Mouse (Mus musculus): ENCODE measurements around the gene Prm3. TPM values are rescaled to one million over a fixed set of nuclear protein-coding genes. Genes with fewer than 3 reads are reported as not detected.
"Not testable (repeated sequence)": the region's sequence is repeated elsewhere in the genome, so short reads cannot be mapped to it uniquely, and the experiment has no call there.

Prm3 gene
- total RNA-seq, 2 experiments from 2014 or later, result not detected

DNA sequence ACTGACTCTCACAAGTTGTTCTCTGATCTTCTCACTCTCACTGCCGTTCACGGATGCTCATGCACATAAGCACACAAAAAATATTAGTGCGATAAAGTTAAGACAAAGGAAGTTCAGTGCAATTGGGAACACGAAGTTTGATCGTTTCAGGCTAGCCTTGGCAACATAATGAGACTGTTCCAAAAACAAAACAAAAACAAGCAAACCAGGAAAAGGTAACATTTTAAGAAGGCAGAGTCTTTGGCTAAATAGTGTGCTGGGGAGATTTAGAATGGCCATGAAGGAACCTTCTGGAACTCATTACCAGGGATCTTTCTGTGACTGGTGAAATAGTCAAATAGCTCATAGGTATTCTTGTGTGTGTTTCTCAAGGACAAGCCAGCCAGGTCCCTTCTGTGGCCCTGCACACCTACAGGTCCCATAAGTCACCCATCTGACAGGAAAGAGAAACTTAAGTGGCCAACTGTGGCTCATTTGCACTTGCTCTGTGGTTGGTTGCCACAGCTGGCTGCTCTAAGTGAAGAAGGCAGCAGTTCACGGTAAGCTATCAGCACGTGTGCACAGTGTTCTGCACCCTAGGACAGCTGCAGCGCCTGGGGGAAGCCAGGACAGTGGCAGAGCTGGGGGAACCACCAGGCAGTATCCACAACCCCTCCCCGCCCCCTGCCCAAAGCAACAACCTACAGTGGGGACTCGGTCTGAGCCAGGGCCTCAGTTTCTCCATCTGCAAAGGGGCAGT is 15.2 kb upstream of the Prm3 start, which contains the start of gene Prm1:
Gene Prm1, minus strand, starts transcription at position 51 of the 739 bp plus-strand sequence.
- DNase-seq, result no peak
- intact Hi-C loops (cut with DNase I), result no loop called here

DNA sequence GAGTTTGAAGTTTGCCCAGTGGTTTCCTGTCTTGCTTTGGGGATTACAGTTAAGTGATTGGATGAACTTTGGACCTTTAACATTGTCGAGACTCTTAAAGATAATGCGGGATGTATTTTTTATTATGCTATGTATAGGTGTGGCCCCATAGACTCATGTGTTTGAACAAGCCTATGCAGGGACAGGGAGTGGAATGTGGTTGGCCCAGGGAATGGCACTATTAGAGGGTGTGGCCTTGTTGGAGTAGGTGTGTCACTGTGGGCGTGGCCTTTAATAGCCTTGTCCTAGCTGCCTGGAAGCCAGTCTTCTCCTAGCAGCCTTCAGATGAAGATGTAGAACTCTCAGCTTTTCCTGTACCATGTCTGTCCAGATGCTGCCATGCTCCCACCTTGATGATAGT is 11.7 kb upstream of the Prm3 start:
- intact Hi-C loops (cut with DNase I); DNase-seq: not testable (repeated sequence)

GRCm38 (mm10) chr16:10796034-10796433 is 5.3 kb upstream of the Prm3 start, which contains the start of gene Prm2:
TSS of gene Prm2 (minus strand) at chr16:10796134.
- intact Hi-C loops (cut with DNase I), result no loop called here
- DNase-seq, result no peak

DNA sequence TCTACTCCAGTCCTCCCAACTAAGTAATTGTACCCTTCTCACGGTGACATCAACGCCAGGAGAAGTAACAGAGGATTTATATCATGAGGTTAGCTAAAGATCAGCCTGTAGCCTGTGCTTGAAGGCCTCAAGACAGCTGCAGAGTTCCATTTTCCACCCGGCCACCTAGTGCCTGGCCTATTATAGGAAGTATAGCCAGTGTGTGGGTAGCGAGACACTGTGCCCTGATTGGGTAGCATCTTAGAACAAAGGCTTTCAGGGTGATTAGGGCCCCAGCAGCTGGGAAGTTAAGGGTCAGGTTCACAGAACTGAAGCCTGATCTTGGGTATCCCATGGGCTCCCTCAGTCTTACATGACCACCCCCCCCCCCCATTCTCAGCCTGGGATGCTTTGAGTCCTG is 1.8 kb downstream of the Prm3 start:
- DNase-seq, result no peak
- intact Hi-C loops (cut with DNase I), result loop anchor here (5.0 to 10.0 kb wide), 2 partner anchors 124 to 217 kb away; no protein-coding TSS in a partner anchor

DNA sequence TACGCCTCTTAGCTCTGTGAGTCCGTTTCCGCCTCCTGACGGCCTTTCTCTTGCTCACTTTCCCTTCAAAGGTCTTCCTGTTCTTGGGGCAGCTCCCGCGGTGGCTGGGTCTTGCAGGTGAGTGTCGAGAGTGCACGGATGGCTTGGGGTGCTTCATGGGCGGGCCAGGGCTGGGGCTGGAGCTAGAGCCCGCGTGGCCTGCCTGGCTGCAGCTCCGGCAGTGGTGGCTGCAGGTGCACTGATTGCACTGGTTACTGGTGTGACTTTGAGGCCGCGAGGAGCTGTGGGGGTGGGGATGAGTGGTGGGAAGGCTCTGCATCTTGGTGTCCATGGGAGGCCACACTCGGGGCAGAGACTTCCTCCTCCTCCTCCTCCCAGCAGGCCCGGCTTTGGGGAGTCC is 2.4 kb downstream of the Prm3 start, which contains the start of gene Tnp2:
Gene Tnp2, minus strand, starts transcription at position 390 of the 400 bp plus-strand sequence.
- DNase-seq, result no peak
- intact Hi-C loops (cut with DNase I), result loop anchor here (5.0 to 10.0 kb wide), 2 partner anchors 123 to 216 kb away; no protein-coding TSS in a partner anchor

- intact Hi-C loops (cut with DNase I), result loop anchor here (5.0 to 10.0 kb wide), 2 partner anchors 123 to 215 kb away; no protein-coding TSS in a partner anchor
- no peak for DNase-seq
Measured at GRCm38 (mm10) chr16:10787548-10788058, 3.1 kb downstream of the Prm3 start.

DNA sequence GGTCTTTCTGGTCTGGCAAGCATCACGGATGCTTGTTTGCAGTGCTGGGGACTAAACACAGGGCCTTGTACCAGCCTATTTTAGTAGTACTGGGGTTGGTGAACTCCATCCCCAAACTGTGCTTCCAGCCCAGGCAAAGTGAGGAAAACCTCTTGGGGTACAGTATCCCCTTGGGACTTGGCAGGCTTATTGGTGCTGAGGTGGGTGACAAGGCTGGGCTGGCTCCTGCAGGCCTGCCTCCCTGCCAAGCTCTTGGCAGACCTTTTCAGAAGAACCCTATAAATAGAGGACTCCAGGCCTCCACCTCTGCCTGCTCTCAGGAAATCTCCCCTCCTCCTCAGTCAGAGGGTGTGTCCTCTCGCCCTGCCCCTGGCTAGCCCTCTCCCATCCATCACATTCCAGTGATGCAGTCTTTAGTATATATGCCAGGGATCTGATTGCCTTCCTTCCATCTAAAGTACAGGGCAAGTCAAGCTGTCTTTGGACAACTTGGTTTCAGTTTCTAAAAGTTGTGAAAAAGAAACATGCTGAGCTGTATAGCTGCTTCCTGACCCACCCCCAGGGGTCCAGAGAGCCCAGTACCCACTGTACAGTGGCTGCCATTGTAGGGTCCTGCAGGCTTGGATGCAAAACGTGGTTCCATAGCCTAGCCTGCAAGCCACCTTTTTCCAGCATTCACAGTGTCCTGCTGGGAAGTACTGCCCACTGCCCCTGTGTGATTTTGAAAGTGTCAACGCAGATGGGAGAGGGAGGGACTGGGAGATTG is 3.7 kb downstream of the Prm3 start:
- no peak for DNase-seq
- intact Hi-C loops (cut with DNase I), result loop anchor here (5.0 to 10.0 kb wide), 2 partner anchors 122 to 215 kb away; no protein-coding TSS in a partner anchor

DNA sequence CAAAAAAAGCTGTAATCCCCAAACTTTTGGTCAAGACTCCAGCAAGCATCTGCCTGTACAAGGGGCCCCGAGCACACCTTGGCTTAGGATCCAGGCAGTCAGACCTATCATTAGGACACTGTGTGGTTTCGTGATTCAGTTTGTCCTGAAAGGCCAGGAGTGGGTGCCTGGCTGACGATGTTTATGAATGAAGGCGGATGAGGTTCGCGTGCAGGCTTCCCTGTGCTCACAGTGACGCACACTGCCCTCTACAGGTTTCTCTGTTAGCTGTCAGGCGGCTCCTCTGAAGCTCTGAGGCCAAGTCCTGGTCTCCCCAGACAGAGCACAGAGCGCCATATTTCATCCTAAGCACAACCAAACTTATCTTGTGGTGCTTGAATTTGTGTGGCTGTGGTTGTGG is 4.4 kb downstream of the Prm3 start:
- DNase-seq, result peak; percentile 85
- intact Hi-C loops (cut with DNase I), result loop anchor here (5.0 to 10.0 kb wide), 2 partner anchors 121 to 214 kb away; no protein-coding TSS in a partner anchor

DNA sequence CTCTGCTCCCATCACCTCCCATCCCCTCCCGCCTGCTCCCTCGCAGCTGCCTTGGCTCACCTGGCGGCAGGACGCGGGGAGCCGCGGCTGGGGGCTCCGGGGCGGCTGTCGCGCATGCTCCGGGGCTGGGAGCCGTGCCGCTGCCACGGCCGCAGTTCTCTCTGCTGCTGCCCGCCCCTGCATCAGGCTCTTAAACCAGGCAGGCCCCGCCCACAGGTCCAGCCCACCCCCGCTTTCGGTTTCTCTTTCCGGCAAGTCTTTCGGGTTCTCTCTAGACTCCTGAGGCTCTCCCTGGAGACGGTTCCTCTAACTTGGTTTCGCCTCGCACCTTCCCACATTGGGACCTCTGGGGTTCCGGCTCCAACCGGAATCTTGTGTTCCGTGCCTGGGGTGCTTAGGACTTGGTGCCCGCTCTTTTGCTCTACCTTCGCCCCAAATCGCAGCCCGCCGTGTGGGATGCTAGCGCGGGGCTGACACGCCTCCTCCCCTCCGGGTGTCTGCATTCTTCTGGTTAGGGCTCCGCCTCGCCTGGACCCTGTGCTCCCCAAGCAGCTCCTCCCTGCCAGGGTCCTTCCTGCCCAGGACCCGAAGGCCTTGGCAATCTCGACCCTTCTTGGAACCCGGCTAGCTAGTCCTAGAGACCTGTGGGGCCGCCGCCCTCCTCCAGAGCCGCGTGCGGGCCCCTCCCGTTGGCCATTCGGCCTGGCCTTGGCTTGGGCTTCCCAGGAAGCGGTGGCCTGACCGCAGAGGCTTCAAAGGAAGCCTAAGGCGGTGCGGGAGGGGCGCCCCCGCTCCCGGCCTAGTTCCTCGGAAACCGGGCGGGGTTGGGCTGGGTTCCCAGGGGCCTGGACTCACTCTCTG is 5.1 kb downstream of the Prm3 start, which contains the start of gene Socs1:
Gene Socs1, minus strand, starts transcription at position 166 of the 861 bp plus-strand sequence.
- DNase-seq, result peak; percentile 88
- intact Hi-C loops (cut with DNase I), result loop anchor here (5.0 to 10.0 kb wide), 2 partner anchors 121 to 213 kb away; no protein-coding TSS in a partner anchor

DNA sequence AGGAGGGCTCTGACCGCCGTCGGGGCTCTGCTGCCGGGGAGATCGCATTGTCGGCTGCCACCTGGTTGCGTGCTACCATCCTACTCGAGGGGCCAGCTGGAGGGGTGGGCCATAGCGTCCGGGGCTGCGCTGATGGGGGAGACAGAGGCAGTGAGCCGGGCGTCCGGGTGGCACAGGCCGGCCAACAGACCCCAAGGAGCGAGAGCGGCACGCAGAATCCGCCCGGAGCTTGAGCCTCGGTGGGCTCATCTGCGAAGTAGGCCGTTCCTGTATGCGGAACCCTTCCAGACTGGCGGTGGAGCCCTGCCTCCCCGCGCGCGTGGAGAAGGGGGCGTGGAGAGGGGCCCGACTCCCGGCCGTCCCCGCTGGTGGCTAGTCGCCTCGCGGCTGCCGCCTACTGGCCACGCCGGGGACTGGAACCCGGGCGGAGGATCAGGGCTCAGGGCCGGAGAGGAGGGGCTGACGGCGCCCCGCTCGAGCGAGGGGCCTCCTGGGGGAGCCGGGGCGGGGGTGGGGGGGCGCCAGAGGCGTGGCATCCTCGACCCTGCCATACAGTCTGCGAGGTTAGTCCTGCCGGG is 5.8 kb downstream of the Prm3 start:
- intact Hi-C loops (cut with DNase I), result loop anchor here (5.0 to 10.0 kb wide), 2 partner anchors 120 to 213 kb away; no protein-coding TSS in a partner anchor
- DNase-seq, result peak; percentile 94

GRCm38 (mm10) chr16:10783883-10784792 is 6.6 kb downstream of the Prm3 start:
- peak; percentile 43 for DNase-seq
- intact Hi-C loops (cut with DNase I), result loop anchor here (10.0 kb wide), 1 partner anchor 119 kb away; no protein-coding TSS in a partner anchor

GRCm38 (mm10) chr16:10783451-10783850 is 7.3 kb downstream of the Prm3 start:
- no peak for DNase-seq
- intact Hi-C loops (cut with DNase I), result loop anchor here (10.0 kb wide), 1 partner anchor 119 kb away; no protein-coding TSS in a partner anchor

GRCm38 (mm10) chr16:10783152-10783434 is 7.6 kb downstream of the Prm3 start:
- DNase-seq, result no peak
- intact Hi-C loops (cut with DNase I), result loop anchor here (10.0 kb wide), 1 partner anchor 118 kb away; no protein-coding TSS in a partner anchor

DNA sequence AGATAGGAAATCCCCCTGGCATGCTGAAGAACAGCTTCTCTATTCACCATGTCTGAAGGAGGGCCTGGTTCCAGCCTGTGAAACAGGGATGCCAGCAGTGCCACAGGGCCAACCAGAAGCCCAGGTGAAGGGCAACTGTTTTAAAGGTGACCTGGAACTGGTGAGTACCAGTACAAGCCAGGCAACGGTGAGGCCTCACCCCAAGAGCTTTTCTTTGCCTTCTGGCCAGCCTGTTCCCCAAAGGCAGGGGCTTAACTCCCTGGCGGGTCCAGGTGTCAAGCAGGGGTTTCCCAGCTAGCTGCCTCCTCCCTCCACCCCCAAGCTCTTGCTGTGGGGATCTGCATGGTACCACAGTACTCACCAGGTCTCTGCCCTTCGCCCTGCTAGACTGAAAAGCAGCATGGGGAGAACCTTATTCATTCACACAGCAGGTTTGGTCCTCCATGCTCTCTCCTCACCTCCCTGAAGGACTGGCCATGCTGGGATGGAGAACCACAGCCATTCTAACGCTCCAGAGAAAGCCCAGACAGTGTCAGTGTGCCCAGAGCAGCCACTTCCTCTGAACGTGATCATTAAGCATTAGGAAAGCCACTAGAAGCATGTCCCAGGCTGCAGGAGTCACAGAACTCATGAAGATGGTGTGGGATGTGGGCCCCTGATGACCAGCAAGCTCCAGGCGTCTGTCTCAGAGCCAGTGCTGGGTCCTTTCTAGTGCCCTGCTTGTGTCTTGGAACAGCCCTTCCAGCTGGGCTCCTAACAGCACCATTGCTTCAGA is 8.2 kb downstream of the Prm3 start:
- DNase-seq, result no peak
- intact Hi-C loops (cut with DNase I), result loop anchor here (10.0 kb wide), 1 partner anchor 118 kb away; no protein-coding TSS in a partner anchor

GRCm38 (mm10) chr16:10781862-10782371 is 8.8 kb downstream of the Prm3 start:
- intact Hi-C loops (cut with DNase I), result loop anchor here (10.0 kb wide), 1 partner anchor 117 kb away; no protein-coding TSS in a partner anchor
- no peak for DNase-seq

DNA sequence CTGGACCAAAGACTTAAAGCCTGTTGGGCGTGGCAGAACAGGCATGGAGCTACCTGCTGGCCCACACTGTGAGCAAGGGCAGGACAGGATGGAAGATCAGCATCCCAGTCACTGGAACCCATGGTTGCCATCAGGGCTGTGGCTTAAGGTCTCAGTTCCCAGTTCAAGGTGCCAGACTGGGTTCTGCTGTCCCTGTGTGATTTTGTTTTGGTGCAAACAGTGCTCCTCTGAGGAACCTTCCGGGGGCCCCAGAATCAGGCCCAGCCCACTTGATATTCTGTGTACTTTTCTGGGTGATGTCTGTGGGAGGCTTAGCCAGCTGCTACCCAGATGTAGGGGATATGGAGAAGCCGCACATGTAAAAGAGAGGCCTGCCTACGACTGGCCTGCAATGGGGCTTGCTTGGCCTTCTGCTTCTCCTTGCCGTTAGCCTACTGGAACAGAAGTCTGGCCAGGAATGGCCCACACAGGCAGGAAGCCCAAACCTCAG is 10.0 kb downstream of the Prm3 start:
- no peak for DNase-seq
- intact Hi-C loops (cut with DNase I), result loop anchor here (10.0 kb wide), 1 partner anchor 116 kb away; no protein-coding TSS in a partner anchor

DNA sequence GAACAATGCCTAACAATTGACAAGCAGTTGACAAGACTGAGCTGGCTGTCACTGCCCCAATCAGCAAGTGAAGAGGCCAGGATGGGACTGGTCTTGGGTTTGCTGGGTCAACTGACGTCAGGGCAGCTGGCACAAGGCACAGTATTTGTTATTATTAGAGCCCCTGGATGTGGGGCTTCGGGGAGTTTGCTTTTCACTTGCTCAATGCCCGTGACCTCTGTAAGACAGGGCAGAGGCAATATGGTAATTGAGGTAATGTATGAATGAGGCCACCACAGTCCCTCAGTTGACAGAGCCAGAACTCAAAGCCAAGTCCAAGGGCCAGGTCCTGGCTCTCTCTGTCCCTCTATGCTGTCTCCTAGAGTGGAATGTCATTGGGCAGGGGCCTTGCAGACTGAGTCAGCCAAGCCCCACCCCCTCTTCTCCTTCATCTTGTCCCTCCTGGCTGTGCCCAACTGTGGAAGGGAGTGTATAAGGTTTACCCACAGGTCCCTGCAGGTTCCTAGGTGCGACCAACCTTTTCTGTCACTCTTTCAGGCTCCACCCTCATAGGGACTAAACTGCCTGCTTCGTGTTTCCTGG is 13.0 kb downstream of the Prm3 start:
- intact Hi-C loops (cut with DNase I), result no loop called here
- no peak for DNase-seq

All from left cerebral cortex, postnatal 4 days (tissue).